9 mouse cellular contexts compared by ENCODE assay signal in genomic region chr7:19211996-19212755, GRCm38 (mm10). TPM values are rescaled to one million over a fixed set of nuclear protein-coding genes. Genes with fewer than 3 reads are reported as not detected.
DNase-seq lines count a peak whose midpoint lies in the region; ATAC-seq lines count a peak whose summit lies in the region.
"Had no signal": no experiment of that assay in that cellular context is flagged by ENCODE, and none has a peak within 500 bp of the region (broad histone marks: within the 10 kb centered on the region; RNA-seq: fewer than 3 reads in every experiment).

Gpr4 (plus strand) TSS chr7:19212538.

- H3K4me2 ChIP-seq in limb, embryonic 13.5 days (replicated peaks) = peak within 1 kb of the TSS; percentile 78
- peak within 1 kb of the TSS; percentile 72 for H3K4me2 ChIP-seq in midbrain, embryonic 13.5 days (replicated peaks)

- WGBS in limb, embryonic 13.5 days = 2% methylated on average over 28 of the region's 30 CpGs
- WGBS in midbrain, embryonic 13.5 days = 2% methylated on average over 29 of the region's 30 CpGs

- peak within 1 kb of the TSS; percentile 59 for H3K4me3 ChIP-seq in limb, embryonic 13.5 days
- H3K4me3 ChIP-seq in midbrain, embryonic 13.5 days (replicated peaks) = peak within 1 kb of the TSS; percentile 46

- no peaks in the 10 kb centered on the region; the same call in 1 of the 2 replicates for H3K9me3 ChIP-seq in limb, embryonic 13.5 days
- H3K9me3 ChIP-seq in midbrain, embryonic 13.5 days = no peaks in the 10 kb centered on the region

- H3K27ac ChIP-seq in limb, embryonic 13.5 days = no peak within 1 kb of the TSS; the same call in 1 of the 2 replicates
- no peak within 1 kb of the TSS; the same call in 1 of the 2 replicates for H3K27ac ChIP-seq in midbrain, embryonic 13.5 days

- H3K27me3 ChIP-seq in limb, embryonic 13.5 days = no peaks in the 10 kb centered on the region
- H3K27me3 ChIP-seq in midbrain, embryonic 13.5 days = peaks cover 19% of the 10 kb centered on the region

- peak; percentile 97 for DNase-seq in heart, adult 11 months
- DNase-seq in heart, adult 8-10 months (ENCODE audit: low spot score) = no peak
- DNase-seq in embryo, embryonic 9.5 days (ENCODE audit: extremely low spot score) = peak; percentile 60
- DNase-seq in heart, postnatal 10 days = peak; percentile 57 to 62
- DNase-seq in layer of hippocampus, adult 8-10 months (ENCODE audit: low spot score in 2 of 2) = no peak
- DNase-seq in c-Kit-positive CD71-positive TER-119-positive erythroid progenitor cells, embryonic 14.5 days (ENCODE audit: low spot score) = no peak

- H3K9ac ChIP-seq in limb, embryonic 13.5 days = peak within 1 kb of the TSS; percentile 63
- peak within 1 kb of the TSS; percentile 61 for H3K9ac ChIP-seq in midbrain, embryonic 13.5 days (replicated peaks)

- no peaks in the 10 kb centered on the region for H3K36me3 ChIP-seq in limb, embryonic 13.5 days
- H3K36me3 ChIP-seq in midbrain, embryonic 13.5 days = peaks cover 5% of the 10 kb centered on the region; the same call in 1 of the 2 replicates
- H3K36me3 ChIP-seq: G1E had no signal

- peak; percentile 77; the same call in 1 of the 2 replicates for ATAC-seq in limb, embryonic 13.5 days (ENCODE audit: low FRiP score, low read depth)
- peak; percentile 81 for ATAC-seq in midbrain, embryonic 13.5 days

- H3K4me1 ChIP-seq in limb, embryonic 13.5 days = peaks cover 43% of the 10 kb centered on the region
- peaks cover 12% of the 10 kb centered on the region for H3K4me1 ChIP-seq in midbrain, embryonic 13.5 days (replicated peaks)

- intact Hi-C loops in heart, postnatal 10 days (cut with DNase I) = loop anchor here (2.0 kb wide), 1 partner anchor 15 kb away; no protein-coding TSS in a partner anchor

RNA-seq across cellular contexts. Expression of gene Gpr4, which starts in this region (rescaled TPM):
- total RNA-seq in heart, adult 8-10 months (2022) = 1 to 10 TPM; 3.3 to 8.5 (median 7.4) TPM
- 10 to 100 TPM; 11.4 to 11.8 TPM for total RNA-seq in heart, postnatal 10 days (2021)
- polyA plus RNA-seq in limb, embryonic 13.5 days (2015; fragmentation: Nextera tagmentation; extraction: Ambion mirVana) = 4.6 and 6.2 TPM in 2 replicates
- 1.8 and 1.9 TPM in 2 replicates for polyA plus RNA-seq in midbrain, embryonic 13.5 days (2015; fragmentation: Nextera tagmentation; extraction: Ambion mirVana)
- total RNA-seq in layer of hippocampus, adult 8-10 months (2022) = 1 to 10 TPM; 1.3 to 2.7 (median 1.8) TPM

Comparison
In these comparisons a context has a peak if more than half of its experiments do, and no peak if none do; other contexts are left out.
1. DNase-seq: peak in heart, adult 11 months (single experiment), embryo, embryonic 9.5 days (single experiment) and heart, postnatal 10 days (2 of 2); none in heart, adult 8-10 months (single experiment), layer of hippocampus, adult 8-10 months (0 of 2) and c-Kit-positive CD71-positive TER-119-positive erythroid progenitor cells, embryonic 14.5 days (single experiment).